Mouse (Mus musculus) cerebellum, adult 9-11 months (tissue): Measurements from ENCODE around the gene Hsp90aa1.
"Not testable (repeated sequence)": the region's sequence is repeated elsewhere in the genome, so short reads cannot be mapped to it uniquely, and the experiment has no call there.

Experiments used
- DNase-seq: peaks from one replicate; pipeline ENCODE4 v3.0.0; 2022

Hsp90aa1 gene

DNA sequence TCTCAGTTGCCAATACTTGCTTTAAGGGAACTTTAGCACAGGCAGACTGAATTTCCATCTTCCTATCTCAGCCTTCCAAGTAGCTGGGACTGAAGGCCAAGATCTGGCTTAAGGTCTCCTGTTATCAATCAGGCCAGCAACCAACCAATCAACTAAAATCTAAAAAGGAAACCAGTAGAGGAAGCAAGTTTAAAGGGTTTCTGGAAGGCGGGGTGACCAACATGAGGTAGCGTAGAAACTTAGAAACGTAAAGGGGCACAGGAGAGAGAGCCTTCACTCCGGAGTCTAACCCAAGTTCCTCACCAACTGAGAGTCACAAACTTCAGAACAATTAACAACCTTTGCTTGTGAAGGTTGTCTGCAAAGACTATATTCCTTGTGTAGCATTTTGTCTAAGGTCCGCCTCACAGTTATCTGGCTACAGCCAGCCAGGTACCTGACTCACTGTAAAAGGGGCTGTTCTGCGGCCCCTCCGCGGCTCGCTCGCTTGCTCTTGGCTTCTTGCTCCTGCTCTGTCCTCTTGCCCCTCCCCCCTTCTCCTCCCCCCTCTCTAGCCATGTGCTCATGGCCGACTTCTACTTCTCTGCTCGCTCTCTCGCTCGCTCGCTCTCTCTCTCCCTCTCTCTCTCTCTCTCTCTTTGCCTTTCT is 3.9 kb downstream of the Hsp90aa1 start:
- no peak for DNase-seq

DNA sequence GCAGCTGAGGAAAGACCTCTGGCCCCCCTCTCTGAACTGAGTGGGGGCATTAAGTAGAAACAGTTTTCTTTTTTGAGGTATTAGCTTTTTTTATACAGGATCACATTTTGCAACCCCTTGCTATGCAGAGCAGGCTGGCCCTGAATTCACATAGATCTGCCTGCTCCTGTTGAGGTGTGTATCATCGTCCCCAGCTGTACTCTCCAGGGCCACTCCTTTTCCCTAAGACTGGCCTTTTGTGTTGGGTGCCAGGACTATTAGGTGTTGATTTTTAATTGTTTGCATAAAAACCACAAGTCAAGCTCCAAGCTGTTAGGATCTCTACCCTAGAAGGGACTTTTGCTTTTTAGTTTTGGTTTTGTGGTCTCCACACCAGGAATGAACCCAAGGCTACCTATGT is 4.4 kb downstream of the Hsp90aa1 start:
- DNase-seq = no peak

DNA sequence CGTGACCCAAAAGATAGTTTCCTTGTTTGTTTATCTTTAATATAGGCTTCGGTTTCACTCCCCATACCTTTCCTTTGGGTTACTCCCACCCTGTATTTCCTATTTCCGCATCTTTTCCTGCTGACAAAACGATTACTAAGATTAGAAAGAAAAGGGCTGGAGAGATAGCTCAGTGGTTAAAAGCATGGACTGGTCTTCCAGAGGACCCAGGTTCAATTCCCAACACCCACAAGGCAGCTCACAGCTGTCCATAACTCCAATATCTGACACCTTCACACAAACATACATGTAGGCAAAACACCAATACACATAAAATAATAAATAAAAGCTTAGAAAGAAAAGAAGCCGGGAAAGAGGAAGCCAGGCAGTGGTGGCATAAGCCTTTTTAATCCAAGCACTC is 5.1 kb downstream of the Hsp90aa1 start:
- no peak for DNase-seq

DNA sequence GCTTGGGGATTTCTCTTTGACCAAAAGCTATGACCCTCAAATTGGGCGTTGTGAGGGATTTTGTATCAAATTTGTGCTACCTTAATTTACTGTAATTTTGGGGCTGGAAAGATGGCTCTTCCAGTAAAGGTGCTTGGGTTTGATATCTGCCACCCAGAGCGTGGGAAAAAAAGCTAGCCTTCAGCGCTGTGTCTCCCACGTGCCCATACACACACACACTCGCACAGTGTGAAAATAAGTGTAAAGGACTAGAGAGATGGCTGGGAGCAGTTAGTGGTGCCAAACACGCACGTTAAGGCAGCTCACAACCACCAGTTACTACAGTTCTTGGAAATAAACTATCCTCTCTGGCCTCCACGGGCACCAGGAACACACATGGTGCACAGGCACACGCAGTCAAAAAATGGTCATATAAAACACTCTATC is 5.5 kb downstream of the Hsp90aa1 start:
- peak; percentile 57 for DNase-seq

DNA sequence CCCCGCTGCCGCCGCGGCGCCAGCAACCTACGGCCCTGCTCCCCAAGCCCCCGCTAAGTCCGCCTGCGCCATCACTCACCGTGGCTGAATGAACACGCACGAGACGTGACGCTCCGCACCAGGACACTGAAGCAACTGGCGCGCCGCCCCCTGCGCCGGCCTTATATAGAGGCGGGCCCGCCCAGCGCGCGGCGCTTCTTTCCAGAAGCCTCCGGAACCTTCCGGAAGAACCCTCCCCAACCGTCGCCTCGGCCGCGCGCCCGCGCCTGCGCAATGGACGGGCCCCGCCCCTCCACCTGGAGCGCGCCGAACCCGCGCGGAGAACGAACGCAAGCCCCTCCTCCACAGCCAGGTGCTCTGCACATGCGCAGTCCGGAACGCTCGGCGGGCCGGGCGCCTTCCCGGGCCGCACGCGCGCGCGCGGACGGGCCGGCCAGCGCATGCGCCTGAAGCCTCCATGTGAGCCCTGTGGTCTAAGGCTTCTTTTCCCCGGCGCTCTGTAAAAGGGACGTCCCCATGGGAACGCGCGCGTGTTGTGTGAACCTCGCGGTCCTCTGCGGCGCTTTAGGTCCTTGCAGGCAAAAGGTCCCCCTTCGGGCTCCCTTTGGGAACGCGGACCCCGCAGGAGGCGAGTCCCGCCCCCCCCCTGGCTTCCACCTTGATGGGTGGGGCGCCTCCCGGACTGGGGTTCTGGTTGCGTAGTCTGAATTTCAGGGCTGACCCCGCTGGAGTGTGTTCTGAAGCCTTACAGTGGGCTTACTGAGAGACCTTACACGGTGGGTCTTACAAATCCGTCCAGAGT is 6.2 kb downstream of the Hsp90aa1 start:
- DNase-seq = peak; percentile 99

DNA sequence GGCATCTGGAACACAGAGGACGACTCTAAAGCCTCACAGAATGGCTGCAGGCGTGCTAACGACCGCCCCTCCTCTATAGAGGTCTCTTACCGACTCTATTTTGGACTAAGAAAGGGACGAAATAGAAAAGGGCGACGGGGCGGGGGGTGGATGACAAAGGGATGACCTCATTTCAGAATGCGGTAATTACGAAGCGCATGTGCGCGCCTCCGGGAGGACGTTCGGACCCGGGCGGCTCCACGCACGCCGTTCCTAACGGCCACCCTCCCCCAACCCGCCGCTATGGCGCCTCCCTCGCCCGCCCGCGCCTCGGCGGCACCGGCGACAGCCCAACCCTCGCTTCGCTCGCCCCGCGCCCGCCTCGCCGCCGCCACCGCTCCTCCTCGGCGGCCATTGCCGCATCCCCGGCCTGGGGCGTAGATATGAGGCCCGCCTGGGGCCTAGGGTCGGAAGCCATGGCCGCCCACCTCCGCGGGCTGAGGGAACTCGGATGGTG is 6.8 kb downstream of the Hsp90aa1 start:
- DNase-seq = peak; percentile 82

DNA sequence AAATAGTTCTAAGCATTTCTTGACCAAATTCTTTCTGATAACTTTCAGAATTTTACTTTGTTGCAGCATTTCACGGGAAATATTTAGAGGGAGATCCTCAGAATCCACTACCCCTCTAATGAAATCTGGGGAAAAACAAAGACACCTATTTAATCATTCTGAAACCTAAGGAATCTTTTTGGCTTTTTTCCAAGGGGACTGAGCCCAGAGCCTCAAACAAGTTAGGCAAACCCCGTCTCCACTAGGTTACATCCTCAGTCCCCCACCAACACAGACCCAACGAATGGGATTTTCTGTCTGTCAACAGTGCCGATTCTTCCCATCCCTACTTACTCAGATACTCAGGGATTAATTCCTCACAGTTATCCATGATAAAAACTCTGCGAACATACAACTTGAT is 9.2 kb downstream of the Hsp90aa1 start:
- DNase-seq = not testable (repeated sequence)

DNA sequence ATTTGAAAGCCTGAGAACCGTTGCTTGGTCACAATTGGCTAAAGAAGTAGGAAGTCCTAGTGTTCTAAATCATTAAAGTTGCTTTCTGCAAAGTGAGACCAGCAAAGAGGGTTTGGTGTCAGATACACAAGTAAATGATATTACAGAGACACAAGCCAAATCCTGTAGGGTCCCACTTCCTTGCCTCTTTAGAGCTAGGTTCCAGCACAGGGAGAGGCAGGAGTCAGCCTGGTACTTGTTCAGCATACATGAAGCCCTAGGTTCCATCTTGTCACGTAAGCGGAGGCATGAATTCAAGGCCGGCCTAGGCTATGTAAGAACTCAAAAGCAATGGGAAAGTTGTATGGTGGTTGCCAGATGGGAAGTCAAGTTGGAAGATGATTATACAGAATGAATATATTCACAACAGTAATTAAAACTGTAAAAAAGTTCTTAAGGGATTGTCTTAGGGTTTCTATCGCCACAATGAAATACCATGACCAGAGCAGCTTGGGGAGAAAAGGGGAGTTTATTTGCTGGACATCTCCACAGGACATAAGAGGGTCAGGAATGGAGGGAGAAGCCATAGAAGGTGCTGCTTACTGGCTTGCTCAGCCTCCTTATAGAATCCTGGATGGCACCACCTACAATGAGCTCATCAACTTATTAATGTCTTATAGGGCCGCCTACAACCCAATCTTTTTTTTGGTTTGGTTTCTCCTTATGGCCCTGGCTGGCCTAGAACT is 12.4 kb downstream of the Hsp90aa1 start:
- DNase-seq = no peak

DNA sequence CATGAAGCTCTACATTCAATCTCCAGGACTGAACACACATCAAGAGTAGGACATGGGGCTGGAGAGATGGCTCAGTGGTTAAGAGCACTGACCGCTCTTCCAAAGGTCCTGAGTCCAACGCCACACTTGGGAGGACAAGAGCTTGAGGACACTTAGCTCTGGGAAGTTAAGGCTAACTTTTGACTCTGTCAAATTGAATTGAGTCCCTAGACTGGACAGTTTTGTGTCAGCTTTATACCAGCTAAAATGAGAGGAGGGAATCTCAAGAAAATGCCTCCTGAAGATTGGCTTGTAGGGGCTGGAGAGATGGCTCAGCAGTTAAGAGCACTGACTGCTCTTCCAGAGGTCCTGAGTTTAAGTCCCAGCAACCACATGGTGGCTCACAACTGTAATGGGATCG is 13.6 kb downstream of the Hsp90aa1 start:
- DNase-seq = not testable (repeated sequence)

DNA sequence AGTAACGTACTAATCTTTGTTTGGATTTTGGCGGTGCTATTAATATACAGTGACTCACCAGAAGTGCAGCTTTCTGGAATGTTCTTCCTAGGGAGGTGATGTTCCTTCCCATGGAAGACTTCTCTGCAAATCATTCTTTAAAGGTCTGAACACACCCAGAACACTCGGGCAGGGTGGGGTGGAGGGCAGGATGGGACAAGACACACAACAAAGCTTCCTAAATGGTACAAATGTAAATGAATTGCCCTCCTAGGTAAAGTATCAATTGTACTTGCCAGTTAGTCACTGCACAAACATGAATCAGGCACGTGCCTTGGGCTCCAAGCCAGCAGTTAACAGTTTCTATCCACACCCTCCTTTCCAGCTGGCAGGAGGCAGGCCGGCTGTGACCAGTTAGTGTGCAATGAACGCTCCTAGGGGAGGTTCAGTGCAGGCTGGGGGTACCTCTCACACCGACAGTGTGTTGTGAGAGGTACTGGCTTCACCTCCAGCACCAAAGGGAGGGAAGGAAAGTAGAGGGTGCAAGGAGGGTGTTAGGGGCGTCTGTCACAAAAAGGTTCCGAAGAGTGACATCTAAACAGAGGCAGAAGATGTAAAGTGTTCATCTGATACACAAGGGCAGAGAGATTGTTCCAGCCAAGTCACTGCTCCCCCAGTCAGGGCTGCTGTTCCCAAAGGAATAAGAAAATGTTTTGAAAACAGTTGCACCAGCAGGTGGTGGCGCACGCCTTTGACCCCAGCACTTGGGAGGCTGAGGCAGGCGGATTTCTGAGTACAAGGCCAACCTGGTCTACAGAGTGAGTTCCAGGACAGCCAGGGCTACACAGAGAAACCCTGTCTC is 14.4 kb downstream of the Hsp90aa1 start:
- DNase-seq = no peak

DNA sequence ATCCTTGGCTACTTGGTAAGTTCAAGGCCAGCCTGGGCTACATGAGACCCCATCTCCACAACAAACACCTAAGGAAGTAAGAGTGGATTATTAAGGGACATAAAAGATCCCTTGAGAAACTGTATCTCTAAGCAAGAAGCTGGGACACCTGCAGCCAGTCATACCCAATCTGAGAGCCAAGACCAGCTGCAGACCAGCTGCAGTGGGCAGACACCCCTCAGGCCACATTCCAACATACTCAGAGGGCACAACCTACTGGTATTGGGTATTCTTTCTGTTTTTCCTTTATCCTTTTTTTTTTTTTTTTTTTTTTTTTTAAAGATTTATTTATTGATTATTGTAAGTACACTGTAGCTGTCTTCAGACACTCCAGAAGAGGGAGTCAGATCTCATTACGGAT is 18.9 kb downstream of the Hsp90aa1 start:
- no peak for DNase-seq

DNA sequence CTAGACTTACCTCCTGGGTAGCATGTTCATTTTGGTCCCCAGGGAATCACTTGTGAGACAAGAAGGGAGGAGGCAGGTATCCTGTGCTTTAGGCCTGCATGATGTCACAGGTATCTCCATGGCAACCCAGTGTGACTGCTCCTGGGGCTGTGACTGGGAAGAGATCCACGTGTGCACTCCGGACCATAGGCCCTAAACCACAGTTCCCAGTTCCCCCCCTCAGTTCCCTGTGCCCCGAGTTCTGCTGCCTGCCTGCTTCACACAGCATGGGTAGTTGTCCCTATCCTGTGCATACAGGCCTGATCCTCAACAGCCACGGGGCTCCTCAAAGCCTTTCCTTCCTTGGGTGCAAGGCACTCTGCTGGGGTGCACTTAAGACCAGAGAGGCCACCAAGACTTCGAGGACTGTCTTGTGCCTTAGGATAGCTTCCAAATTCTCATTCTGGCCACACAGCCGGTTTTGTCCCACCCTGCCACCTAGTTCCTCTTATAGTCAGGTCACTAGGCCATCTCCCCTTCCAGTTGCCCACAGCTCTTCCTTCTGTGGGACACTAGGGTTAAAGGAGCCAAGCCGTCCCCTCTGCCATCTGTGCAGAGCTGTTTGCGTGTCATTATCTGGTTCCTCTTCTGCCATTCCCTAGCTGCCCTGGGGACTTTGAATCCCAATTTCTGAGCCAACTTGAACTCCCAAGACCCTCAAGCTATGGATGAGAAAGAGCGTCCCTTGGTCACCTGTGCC is 19.8 kb downstream of the Hsp90aa1 start, which contains the start of gene 1700001K19Rik:
TSS of gene 1700001K19Rik (minus strand) at position 59 of the 739 bp plus-strand sequence.
- no peak for DNase-seq

DNA sequence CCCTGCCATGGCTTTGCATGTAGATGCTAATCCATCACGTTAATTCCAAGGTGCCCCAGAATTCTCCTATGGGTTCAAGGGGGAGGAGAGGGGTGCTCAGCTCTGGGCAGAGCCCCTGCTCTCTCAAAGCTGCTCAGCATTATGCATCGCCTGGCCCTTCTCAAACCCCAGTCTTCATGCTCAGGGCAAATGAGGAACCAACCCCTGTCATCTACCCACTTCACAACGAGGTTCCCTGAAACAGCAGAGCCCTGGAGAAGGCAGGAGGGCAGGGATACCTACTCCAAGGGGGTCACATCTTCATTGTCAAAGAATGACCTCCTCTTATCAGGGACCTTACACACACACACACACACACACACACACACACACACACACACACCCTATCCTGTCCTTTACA is 20.6 kb downstream of the Hsp90aa1 start:
- no peak for DNase-seq

DNA sequence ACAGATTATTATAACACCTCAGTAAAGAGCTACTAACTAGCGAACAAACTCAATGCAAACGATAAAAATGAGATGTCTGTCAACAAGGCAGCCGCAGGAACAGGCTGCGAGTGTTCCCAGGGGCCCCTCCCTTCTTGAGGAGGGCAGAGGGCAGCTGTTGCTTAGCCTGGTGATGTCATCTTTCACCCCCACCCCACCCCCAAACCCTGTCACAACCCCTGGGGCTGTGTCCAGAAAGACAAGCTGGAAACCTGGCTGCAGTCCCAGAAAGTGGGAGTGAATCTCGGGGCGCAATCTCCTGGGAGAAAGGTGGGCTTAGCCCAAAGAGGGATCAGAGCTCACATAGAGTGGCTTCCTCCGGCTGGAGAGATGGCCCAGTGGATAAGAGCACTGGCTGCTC is 21.3 kb downstream of the Hsp90aa1 start:
- no peak for DNase-seq

DNA sequence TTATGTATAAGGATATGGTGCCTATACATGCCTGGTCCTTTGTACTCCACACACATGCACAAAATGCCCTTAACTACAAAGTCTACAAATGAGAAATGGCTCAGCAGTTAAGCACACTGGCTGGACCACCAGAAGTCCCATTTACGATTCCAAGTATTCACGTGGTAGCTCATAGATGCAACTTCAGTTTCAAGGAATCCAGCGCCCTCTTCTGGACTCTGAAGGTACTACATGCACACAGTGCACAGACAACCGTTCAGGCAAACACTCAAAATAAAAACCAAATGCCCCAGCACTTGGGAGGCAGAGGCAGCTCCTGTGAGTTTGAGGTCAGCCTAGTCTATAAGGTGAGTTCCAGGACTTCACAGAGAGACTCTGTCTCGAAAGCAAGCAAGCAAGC is 28.3 kb downstream of the Hsp90aa1 start:
- no peak for DNase-seq

DNA sequence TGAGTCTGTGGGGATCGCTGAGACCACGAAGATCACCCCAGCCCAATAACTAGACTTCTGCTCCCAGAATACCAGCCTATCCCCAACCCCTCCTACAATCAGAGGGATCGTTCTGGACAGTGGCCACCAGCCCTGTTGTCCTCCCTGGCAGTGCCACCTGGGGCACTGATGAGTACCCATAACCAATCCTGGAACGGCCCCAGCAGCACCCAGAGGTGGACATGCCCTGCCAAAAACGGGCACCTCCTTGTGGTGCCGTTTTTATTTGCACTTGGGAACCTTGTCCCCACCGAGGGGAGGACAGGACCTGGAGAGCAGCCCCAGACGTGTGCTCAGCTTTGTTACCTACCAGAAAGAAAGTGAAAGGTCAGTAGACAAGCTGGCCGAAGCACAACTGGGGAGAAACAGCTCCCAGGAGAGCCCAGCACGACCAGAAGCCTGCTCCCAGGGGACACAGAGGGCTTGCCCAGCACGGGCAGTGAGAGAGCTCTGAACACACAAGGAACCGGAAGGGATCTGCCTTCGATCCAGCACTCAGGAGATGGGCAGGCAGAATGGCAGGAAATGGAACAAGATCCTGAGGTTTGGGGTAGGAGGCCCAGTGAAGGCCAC is 35.0 kb downstream of the Hsp90aa1 start:
- DNase-seq = no peak

DNA sequence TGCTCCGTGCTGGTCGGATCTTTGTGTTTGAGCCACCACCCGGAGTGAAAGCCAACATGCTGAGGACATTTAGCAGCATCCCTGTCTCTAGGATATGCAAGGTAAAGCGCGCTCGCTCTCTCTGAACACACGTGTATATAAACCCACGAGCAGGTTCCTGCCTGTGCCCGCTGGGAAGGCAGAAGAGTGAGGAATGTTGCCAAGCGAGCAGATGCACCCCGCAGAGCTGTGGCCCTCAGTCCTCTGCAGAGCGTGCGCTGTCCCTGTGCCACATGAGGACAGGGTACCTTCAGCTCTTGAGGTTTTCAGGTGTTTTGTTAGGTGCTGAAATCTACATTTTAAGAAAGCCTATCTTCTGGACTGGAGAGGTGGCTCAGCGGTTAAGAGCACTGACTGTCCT is 40.8 kb downstream of the Hsp90aa1 start:
- peak; percentile 43 for DNase-seq

DNA sequence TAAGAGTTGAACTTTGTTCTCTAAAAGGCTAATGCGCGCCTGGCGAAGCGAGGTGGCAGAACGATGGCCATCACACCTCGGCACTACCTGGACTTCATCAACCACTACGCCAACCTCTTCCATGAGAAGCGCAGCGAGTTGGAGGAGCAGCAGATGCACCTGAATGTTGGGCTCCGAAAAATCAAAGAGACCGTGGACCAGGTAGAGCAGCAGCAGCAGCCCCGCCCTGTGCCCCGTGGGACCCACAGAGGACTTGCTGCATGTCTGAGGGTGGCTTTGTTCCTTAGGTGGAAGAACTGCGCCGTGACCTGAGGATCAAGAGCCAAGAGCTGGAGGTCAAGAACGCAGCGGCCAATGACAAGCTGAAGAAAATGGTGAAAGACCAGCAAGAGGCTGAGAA is 51.1 kb downstream of the Hsp90aa1 start:
- DNase-seq = no peak

DNA sequence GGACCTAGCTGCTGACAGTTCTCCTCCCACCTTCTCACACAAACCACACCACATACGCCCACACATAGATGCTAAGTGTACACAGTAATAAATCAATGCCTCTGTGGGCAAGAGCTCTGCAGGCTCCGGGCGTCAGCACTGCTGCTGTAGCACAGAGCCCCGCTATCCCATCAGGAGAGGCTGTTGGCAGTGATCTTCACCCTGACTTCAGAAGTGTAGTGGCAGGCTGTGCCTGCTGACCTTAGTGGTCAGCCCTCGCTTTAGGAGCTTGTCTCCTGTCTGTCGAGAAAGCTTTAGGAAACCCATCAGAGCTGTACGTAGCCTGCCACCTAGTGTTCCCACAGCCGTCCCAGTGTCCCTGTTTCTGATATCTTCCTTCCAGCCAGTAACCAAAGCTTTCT is 52.3 kb downstream of the Hsp90aa1 start:
- DNase-seq = no peak
